Mouse (Mus musculus): ENCODE data around the gene Fcrls. TPM values are rescaled to one million over a fixed set of nuclear protein-coding genes. Genes with fewer than 3 reads are reported as not detected.

The Fcrls gene
- polyA plus RNA-seq, 1 experiment: 1.5 TPM

DNA sequence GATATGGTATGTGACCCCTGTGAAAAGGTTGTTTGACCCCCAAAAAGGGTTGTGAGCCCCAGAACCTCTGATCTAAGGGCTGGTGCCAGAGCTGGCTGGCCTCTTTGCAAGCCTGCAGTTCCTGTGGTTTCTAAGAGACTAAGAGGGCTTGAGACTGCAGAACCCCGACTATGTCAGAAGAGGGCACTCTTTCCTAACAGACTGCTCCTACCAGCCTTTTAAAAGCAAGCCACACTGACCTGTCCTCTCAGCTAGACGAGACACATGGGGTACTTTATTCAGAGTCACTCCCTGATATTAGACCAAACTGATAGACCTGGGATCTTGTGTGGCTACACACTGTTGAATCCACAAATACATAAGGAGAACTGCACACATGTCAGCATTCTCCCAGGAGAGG is 19.9 kb downstream of the Fcrls start:
- no peak overlapping the region for H3K27ac ChIP-seq (ENCODE audit: insufficient read depth, low read depth, low read length)
- H3K27me3 ChIP-seq (replicated peaks; ENCODE audit: control insufficient read depth, insufficient read depth, low read length): no peaks in the 10 kb centered on the region
- WGBS: 0% methylated on average over 2 of the region's 2 CpGs
- H3K4me3 ChIP-seq (ENCODE audit: insufficient read depth, low read depth, low read length): no peak overlapping the region
- H3K4me1 ChIP-seq (ENCODE audit: control insufficient read depth, insufficient read depth, low read length): no peaks in the 10 kb centered on the region
- peak; percentile 68 for TF ChIP-seq CTCF (conservative IDR thresholded peaks at IDR 0.05; ENCODE audit: insufficient read depth, insufficient read length, low read depth, low read length)
- no peak for TF ChIP-seq POLR2A (IDR thresholded peaks at IDR 0.05; ENCODE audit: low read depth, low read length)
- no peaks in the 10 kb centered on the region for H3K36me3 ChIP-seq (ENCODE audit: control insufficient read depth, insufficient read depth, low read length)
- DNase-seq: peak; percentile 47

DNA sequence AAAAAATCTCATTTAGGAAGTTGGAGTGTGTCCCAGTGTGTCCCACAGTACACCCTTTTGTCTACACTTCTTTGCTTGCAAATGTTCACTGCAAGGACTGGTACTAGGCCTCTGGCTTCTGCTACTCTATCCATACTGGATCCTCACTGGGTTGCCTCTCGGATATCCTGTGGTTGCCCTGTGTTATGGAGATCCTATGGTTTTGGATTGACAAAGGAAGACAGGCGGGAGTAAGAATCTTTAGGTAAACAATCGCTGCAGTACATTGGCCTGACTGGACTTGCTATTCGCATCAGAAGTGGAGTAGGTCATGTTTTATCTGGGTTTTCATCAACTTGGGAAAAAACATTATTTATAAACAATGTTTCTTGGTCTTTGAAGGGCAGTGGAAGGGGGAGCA is 22.6 kb downstream of the Fcrls start:
- TF ChIP-seq CTCF (conservative IDR thresholded peaks at IDR 0.05; ENCODE audit: insufficient read depth, insufficient read length, low read depth, low read length): no peak
- TF ChIP-seq POLR2A (IDR thresholded peaks at IDR 0.05; ENCODE audit: low read depth, low read length): no peak
- Histone ChIP-seq H3K27ac (ENCODE audit: insufficient read depth, low read depth, low read length) (no peak overlapping the region), H3K4me3 (ENCODE audit: insufficient read depth, low read depth, low read length) (no peak overlapping the region), H3K27me3 (replicated peaks; ENCODE audit: control insufficient read depth, insufficient read depth, low read length) (no peaks in the 10 kb centered on the region), H3K36me3 (ENCODE audit: control insufficient read depth, insufficient read depth, low read length) (no peaks in the 10 kb centered on the region), H3K4me1 (ENCODE audit: control insufficient read depth, insufficient read depth, low read length) (no peaks in the 10 kb centered on the region)
- no peak for DNase-seq
- WGBS: 83% methylated on average over 4 of the region's 4 CpGs

DNA sequence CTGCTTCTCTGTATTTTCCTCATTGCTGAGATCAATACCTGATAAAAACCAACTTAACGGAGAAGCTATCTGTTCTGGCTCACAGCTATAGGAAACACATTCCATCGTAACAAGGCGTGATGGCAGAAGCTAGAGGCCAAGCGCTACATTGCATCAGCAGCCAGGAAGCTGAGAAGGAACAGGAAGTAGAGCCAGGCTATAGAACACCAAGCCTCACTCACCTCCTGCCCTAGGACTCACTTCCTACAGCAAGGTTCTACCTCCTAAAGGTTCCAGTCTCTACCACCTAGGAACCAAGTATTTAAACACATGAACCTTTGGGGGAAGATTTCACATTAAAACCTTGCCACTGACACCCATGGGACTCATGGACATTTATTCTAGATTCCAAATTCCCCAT is 39.9 kb downstream of the Fcrls start:
- DNase-seq: no peak
- no peaks in the 10 kb centered on the region for H3K36me3 ChIP-seq (ENCODE audit: control insufficient read depth, insufficient read depth, low read length)
- 73% methylated on average over 4 of the region's 4 CpGs for WGBS
- H3K27me3 ChIP-seq (replicated peaks; ENCODE audit: control insufficient read depth, insufficient read depth, low read length): no peaks in the 10 kb centered on the region
- TF ChIP-seq POLR2A (IDR thresholded peaks at IDR 0.05; ENCODE audit: low read depth, low read length) (no peak), CTCF (conservative IDR thresholded peaks at IDR 0.05; ENCODE audit: insufficient read depth, insufficient read length, low read depth, low read length) (no peak)
- no peaks in the 10 kb centered on the region for H3K4me1 ChIP-seq (ENCODE audit: control insufficient read depth, insufficient read depth, low read length)
- H3K27ac ChIP-seq (ENCODE audit: insufficient read depth, low read depth, low read length): no peak overlapping the region
- no peak overlapping the region for H3K4me3 ChIP-seq (ENCODE audit: insufficient read depth, low read depth, low read length)

GRCm38 (mm10) chr3:87222346-87222745 is 41.2 kb downstream of the Fcrls start:
- no peak for TF ChIP-seq POLR2A (IDR thresholded peaks at IDR 0.05; ENCODE audit: low read depth, low read length)
- TF ChIP-seq CTCF (conservative IDR thresholded peaks at IDR 0.05; ENCODE audit: insufficient read depth, insufficient read length, low read depth, low read length): no peak
- H3K4me3 ChIP-seq (ENCODE audit: insufficient read depth, low read depth, low read length): no peak overlapping the region
- no peaks in the 10 kb centered on the region for H3K27me3 ChIP-seq (replicated peaks; ENCODE audit: control insufficient read depth, insufficient read depth, low read length)
- no peaks in the 10 kb centered on the region for H3K4me1 ChIP-seq (ENCODE audit: control insufficient read depth, insufficient read depth, low read length)
- no peak for DNase-seq
- no peak overlapping the region for H3K27ac ChIP-seq (ENCODE audit: insufficient read depth, low read depth, low read length)
- 83% methylated on average over 5 of the region's 5 CpGs for WGBS
- H3K36me3 ChIP-seq (ENCODE audit: control insufficient read depth, insufficient read depth, low read length): no peaks in the 10 kb centered on the region

- Histone ChIP-seq H3K27me3 (replicated peaks; ENCODE audit: control insufficient read depth, insufficient read depth, low read length) (no peaks in the 10 kb centered on the region), H3K27ac (ENCODE audit: insufficient read depth, low read depth, low read length) (no peak overlapping the region), H3K4me1 (ENCODE audit: control insufficient read depth, insufficient read depth, low read length) (no peaks in the 10 kb centered on the region), H3K36me3 (ENCODE audit: control insufficient read depth, insufficient read depth, low read length) (no peaks in the 10 kb centered on the region), H3K4me3 (ENCODE audit: insufficient read depth, low read depth, low read length) (no peak overlapping the region)
- DNase-seq: no peak
- 56% methylated on average over 11 of the region's 11 CpGs for WGBS
- TF ChIP-seq POLR2A (IDR thresholded peaks at IDR 0.05; ENCODE audit: low read depth, low read length): no peak
- TF ChIP-seq CTCF (conservative IDR thresholded peaks at IDR 0.05; ENCODE audit: insufficient read depth, insufficient read length, low read depth, low read length): no peak
Measured at GRCm38 (mm10) chr3:87215176-87215575, 48.4 kb downstream of the Fcrls start.

DNA sequence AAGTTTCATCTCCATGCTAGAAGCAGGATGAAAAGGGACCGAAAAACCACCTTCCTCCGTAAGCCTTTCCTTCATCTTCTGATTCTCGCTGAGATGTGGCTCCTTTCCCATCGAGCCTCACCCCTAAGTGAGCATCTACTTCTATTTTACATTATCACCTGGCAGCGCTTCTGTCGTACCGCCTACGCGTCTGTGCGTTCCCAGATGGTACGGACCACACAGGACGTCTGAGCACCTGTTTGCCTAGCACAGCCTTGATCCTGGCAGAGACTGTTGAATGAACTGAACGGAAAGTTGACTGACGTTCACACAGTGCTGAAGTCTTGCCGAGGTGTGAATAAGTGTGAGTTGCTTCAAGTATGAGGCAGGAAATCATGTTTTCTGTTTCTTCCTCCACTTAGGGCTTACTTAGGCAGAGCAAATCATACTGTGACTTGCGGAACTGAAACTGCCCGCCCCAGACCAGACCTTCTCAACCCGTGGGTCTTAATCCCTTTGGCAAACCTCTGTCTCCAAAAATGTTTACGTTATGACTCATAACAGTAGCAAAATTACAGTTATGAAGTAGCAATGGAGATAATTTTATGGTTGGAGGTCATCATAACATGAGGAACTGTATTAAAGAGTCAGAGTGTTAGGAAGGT is 49.2 kb downstream of the Fcrls start:
- no peaks in the 10 kb centered on the region for H3K27me3 ChIP-seq (replicated peaks; ENCODE audit: control insufficient read depth, insufficient read depth, low read length)
- DNase-seq: no peak

GRCm38 (mm10) chr3:87206336-87207075 is 57.0 kb downstream of the Fcrls start:
- Histone ChIP-seq H3K4me3 (ENCODE audit: insufficient read depth, low read depth, low read length) (no peak overlapping the region), H3K27ac (ENCODE audit: insufficient read depth, low read depth, low read length) (no peak overlapping the region), H3K4me1 (ENCODE audit: control insufficient read depth, insufficient read depth, low read length) (no peaks in the 10 kb centered on the region), H3K27me3 (replicated peaks; ENCODE audit: control insufficient read depth, insufficient read depth, low read length) (no peaks in the 10 kb centered on the region), H3K36me3 (ENCODE audit: control insufficient read depth, insufficient read depth, low read length) (no peaks in the 10 kb centered on the region)
- TF ChIP-seq POLR2A (IDR thresholded peaks at IDR 0.05; ENCODE audit: low read depth, low read length): no peak
- TF ChIP-seq CTCF (conservative IDR thresholded peaks at IDR 0.05; ENCODE audit: insufficient read depth, insufficient read length, low read depth, low read length): no peak
- no peak for DNase-seq
- WGBS: 69% methylated on average over 5 of the region's 5 CpGs

More for the DNA sequence above, 49.2 kb downstream of the Fcrls start:
- Histone ChIP-seq H3K4me1 (ENCODE audit: control insufficient read depth, insufficient read depth, low read length) (no peaks in the 10 kb centered on the region), H3K27ac (ENCODE audit: insufficient read depth, low read depth, low read length) (no peak overlapping the region), H3K4me3 (ENCODE audit: insufficient read depth, low read depth, low read length) (no peak overlapping the region), H3K36me3 (ENCODE audit: control insufficient read depth, insufficient read depth, low read length) (no peaks in the 10 kb centered on the region)
- 90% methylated on average over 19 of the region's 19 CpGs for WGBS
- no peak for TF ChIP-seq CTCF (conservative IDR thresholded peaks at IDR 0.05; ENCODE audit: insufficient read depth, insufficient read length, low read depth, low read length)
- TF ChIP-seq POLR2A (IDR thresholded peaks at IDR 0.05; ENCODE audit: low read depth, low read length): no peak

Other genes with a start within 250 kb of the Fcrls start
- gene Kirrel, start 89.0 kb downstream of the Fcrls start, polyA plus RNA-seq (2012; rRNA removed): 10.0 and 10.2 TPM in 2 replicates
- 0.08 and 0.55 TPM in 2 replicates for gene Cd5l, start 94.1 kb upstream of the Fcrls start, polyA plus RNA-seq (2012; rRNA removed)
- gene Fcrl1, start 112.6 kb upstream of the Fcrls start, polyA plus RNA-seq (2012; rRNA removed): 0.11 and 2.4 TPM in 2 replicates
- gene Fcrl5, start 172.0 kb upstream of the Fcrls start, polyA plus RNA-seq (2012; rRNA removed): 0.09 TPM in 1 of 2 replicates, not detected in the other

All from kidney, adult 2 months (tissue).